Mouse (Mus musculus) urinary bladder, postnatal 10 days (tissue): ENCODE measurements around the gene Ltbp1.

Experiments used
- DNase-seq: peaks from one replicate; pipeline ENCODE4 v3.0.0; 2022; ENCODE audit warnings: low spot score

Ltbp1 gene

DNA sequence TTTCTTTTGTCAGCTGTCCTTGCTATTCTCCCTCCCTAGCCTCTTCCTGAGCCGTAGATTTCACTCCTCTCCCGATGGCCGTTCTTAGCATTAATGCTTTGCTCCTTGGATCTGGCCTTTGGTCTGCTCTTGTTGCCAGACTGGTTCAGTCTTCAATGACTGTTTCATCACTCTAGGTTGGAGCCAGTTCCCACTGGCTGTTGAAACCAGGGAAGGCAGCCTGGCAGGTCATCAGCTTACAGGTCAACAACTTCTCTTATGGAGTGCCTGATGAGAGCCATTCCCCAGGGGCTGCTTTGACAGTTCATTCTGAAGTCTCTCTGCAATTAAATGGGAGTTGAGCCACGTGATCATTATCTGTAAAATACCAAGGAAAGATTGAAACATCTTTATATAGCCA lies 295.5 kb downstream of the Ltbp1 start:
- DNase-seq, result no peak

DNA sequence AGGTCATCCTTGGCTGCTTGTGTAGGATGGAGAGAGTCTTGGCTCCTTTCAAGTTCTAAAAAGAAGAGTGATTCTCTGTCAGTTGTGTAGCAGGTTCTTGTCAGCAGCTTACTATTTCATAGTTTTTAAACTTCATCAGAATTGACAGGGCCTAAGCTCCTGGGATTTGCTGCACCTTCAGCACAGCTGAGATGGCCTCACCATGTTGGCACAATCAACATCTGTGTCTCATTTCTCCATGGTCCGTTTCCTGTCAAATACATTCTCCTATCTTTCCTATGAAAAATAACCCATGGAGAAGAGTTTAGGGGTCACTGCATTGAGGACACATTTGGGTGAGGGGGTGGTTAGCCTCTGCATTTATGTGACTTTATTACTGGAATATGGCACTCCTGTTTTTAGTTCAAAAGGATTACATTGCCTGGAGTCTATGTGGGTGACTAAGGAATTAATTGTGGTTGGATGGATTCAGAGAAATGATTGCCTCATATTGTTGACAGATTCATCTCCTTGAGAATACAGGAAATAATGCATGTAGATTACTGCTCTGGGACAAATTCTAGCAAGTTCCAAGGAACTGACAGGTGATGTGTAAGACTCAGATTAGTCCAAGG lies 299.5 kb downstream of the Ltbp1 start:
- DNase-seq, result no peak

- DNase-seq, result no peak
Measured at GRCm38 (mm10) chr17:75305714-75306113, 300.3 kb downstream of the Ltbp1 start.

- DNase-seq, result no peak
Measured at GRCm38 (mm10) chr17:75307070-75308011, 302.0 kb downstream of the Ltbp1 start.

GRCm38 (mm10) chr17:75317106-75317505 lies 311.7 kb downstream of the Ltbp1 start:
- no peak for DNase-seq

DNA sequence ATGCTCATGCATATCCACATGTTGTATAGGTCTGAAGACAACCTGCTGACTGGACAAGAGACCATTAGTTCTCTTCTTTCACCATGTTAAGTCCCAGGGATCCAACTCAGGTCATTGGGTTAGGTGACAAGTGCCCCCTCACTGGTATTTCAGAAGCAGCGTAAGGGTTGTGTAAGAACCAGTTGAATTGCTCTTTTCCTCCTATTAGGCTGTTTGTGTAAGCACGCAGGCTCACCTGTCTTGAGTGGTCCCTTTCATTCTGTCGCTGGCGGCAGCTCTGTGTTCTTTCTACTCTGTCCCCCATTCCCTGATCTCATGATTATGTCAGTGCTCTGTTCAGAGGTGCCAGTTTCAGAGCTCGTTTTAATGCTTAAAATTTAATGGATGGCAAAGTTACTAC lies 317.9 kb downstream of the Ltbp1 start:
- DNase-seq, result no peak

DNA sequence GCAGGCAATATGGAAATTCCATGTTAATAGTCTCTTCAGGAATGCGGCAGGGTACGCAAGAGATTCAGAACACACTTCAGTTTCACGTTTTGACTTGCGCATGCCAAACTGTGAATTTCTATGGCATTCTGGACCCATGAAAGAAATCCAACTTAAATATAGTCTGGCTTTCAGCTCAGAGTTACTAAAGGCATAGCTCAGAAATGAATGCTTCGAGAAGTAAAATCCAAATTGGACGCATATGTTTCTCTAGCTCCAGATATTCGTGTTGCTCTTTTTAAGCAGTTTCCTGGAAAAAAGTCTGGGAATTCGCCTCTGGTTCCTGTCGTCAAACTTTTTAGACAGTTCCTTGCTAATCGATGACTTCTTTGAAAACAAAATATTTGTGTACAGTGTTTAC lies 318.4 kb downstream of the Ltbp1 start:
- DNase-seq, result no peak

GRCm38 (mm10) chr17:75328102-75328639 lies 322.8 kb downstream of the Ltbp1 start:
- DNase-seq, result no peak

DNA sequence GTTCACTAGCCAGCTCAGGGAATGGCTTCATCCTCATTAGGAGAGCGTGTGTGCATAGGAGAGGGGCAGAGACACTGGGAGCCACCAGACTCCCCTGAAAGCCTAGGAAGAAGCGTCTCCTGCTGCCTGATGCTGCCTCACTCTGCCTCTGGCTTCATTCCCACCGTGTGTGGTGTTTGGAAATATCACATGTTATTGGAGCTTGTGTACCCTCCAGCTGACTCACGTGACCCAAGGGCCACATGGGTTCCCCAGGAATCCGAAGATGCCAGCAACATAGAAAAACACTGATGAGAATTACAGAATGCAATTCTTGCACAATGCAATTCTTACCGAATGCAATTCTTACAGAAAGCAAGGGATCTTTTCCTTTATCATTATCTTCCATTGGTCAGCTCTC lies 325.0 kb downstream of the Ltbp1 start:
- DNase-seq, result no peak

- no peak for DNase-seq
Measured at GRCm38 (mm10) chr17:75331421-75331951, 326.1 kb downstream of the Ltbp1 start.

- DNase-seq, result no peak
Measured at GRCm38 (mm10) chr17:75332289-75332688, 326.9 kb downstream of the Ltbp1 start.

GRCm38 (mm10) chr17:75333011-75333410 lies 327.6 kb downstream of the Ltbp1 start:
- DNase-seq, result no peak

DNA sequence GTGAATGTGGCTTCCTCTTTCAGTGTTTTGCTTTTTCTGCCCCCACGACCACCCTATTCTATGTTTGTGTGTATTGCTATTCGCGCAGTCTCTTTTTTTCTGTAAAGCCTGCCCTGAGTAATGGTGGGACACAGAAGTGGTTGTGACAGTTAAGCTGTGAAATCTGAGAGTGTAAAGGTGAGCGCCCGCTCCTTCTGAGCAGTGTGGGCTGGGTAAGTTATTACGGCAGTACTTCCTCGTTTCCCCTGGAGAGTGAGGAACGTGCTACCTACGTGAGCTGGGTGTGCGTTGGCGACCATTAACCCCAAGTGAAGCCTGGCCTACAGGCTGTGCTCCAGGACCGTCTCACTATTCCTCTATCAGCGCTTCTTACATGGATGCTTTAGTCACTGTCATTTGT lies 328.4 kb downstream of the Ltbp1 start:
- DNase-seq, result no peak

DNA sequence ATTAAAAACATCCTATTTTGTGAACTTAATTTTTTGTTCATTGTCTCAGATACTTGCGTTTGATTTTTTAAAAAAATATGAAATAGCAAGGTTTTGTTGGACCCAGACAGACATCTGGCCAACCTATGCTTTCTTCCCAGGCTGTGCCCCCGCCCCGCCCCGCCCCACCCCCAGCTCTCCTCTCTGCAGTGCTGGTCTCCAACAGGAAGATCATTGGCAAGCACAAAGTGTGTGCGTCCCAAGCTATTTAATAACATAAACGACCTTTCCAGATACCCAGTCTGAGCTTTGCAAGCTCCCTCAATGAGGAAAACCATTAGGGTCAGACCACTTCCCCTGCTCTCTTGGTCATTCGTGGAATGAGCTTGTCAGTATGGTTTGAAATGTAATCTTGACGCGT lies 330.3 kb downstream of the Ltbp1 start:
- DNase-seq, result no peak

DNA sequence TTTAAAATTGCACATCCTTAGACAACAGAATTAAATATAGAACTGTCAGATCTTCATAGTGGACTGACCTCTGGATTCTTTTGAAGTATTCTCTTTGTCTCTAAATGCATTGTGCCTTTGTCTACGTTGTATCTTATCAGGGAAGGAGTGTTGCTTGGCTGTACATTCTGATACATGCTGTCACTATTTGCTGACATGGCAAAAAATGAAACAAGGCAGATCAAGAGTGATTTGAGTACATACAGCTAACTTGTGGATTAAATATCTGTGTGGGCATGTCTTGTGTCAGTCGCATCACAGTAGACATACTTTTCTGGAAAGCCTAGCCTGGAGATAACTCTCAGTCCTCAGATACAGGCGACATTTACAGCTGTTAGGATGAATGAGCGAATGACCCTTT lies 335.9 kb downstream of the Ltbp1 start:
- DNase-seq, result no peak

GRCm38 (mm10) chr17:75345116-75345515 lies 339.7 kb downstream of the Ltbp1 start:
- DNase-seq, result no peak

- DNase-seq, result no peak
Measured at GRCm38 (mm10) chr17:75347414-75347813, 342.0 kb downstream of the Ltbp1 start.

GRCm38 (mm10) chr17:75349109-75349508 lies 343.7 kb downstream of the Ltbp1 start:
- DNase-seq, result no peak

DNA sequence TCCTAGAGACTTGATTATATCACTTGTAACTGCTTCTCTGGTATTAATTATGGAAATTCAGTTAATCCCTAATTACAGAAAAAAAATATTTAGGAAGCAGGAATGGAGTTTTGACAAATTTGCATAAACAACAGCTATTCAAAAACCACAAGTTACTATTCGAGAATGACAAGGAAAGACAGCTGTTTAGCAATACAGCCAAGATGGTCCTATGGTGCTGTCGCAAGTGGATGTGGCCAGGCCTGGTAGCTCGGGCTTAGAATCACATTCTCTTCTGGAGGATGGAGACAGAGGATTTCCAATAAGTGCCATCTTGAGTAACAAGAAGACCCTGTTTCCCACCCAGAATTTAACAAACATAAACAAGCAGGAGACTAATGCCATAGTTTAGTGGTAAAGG lies 344.2 kb downstream of the Ltbp1 start:
- no peak for DNase-seq

GRCm38 (mm10) chr17:75353323-75353722 lies 348.0 kb downstream of the Ltbp1 start:
- DNase-seq, result no peak

- DNase-seq, result no peak
Measured at GRCm38 (mm10) chr17:75355431-75355830, 350.1 kb downstream of the Ltbp1 start.

DNA sequence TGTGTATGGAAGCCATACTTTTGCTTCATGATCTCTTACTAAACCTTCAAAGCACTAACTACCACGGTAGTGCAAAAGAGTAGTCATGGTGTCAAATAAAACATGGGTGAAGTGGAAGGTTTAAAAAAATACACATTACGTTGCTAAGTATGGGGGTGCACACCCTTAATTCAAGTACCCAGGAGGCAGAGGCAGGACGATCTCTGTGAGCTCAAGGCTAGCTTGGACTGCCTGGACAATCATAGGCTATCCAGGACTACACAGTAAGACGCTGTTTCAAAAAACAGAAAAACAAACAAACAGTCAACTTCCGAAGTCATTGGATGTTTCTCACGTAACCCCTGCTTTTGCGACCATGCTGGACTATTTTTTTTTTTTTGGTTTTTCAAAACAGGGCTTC lies 354.7 kb downstream of the Ltbp1 start:
- no peak for DNase-seq

GRCm38 (mm10) chr17:75366332-75366731 lies 361.0 kb downstream of the Ltbp1 start:
- no peak for DNase-seq
